Mouse (Mus musculus): Measurements from ENCODE around the gene Ighmbp2. TPM values are rescaled to one million over a fixed set of nuclear protein-coding genes. Genes with fewer than 3 reads are reported as not detected.

The Ighmbp2 gene
- polyA plus RNA-seq (2015; fragmentation: Nextera tagmentation; extraction: Ambion mirVana): 8.3 and 10.0 TPM in 2 replicates

DNA sequence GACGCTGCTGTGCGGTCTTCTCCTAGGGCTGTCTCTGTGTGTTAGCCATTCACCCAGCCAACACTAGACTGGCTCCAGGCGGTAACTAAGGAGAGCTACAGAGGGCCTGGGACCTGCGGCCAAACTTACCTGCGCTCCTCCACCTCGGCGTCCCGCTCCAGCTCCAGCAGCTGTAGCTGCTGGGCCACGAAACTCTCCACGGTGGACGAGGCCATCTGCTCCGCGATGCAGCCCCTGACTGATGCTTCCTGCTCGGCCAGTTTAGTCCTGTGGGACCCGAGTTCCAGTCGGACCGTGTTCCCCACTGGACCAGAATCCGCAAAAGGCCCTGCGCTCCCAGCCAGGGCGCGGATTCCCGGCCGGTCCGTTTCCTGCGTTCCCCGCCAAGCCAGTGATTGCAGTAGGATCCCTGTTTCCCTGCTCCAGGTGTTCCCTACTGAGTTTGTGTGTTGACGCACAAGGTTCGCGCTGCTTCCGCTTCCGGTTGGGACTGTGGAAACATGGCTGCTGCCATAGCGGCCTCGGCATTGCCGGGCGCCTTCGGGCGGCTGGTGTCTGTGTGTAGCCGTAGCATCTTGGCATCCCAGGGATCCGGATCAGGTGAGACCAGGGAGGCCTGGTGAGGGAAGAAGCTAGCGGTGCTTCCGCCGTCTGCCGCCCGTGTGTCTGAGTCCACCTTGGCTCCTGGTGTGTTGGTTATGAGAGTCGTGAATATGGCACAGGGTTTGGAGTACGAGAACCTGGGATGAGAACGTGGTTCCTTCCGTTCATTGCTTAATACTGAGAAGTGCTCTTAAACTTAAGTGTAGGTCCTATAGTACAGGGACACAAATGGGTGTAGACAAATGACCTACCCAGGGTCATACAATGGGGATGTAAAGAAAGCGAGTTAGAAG is at the start of gene Ighmbp2, which contains the start of gene Mrpl21:
Gene Ighmbp2 (minus strand): TSS at position 446 of the 896 bp plus-strand sequence.
Gene Mrpl21 (plus strand): TSS at position 330 of the 896 bp plus-strand sequence.
- Histone ChIP-seq H3K36me3 (peaks cover 26% of the 10 kb centered on the region), H3K4me1 (peaks cover 6% of the 10 kb centered on the region)
- under 1% methylated on average over 49 of the region's 49 CpGs for WGBS

DNA sequence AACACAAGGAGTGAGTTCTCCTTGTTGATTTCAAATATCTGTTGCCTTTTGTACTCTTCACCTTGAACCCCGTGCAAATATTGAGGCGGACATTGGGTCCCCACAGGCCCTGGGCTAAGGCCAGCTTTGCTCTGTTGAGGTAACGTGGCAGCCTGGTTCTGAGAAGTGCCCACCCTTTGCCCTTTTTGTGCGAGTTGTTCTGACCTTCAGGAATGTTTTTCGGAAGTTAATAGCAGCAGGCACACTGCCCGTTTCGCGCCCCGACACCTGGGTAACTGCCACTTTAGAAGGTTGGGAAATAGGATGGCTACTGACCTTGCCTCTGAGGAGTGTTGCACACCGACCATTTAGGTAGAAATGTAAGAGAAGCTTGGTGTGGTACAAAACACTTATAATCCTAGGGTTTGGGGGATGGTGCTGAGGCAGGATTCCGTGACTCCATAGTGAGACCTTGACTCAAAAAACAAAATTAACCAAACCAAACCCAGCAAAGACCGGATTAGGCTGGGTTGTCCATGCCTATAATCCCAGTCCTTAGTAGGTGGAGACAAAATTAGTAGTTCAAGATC is 43.7 kb upstream of the Ighmbp2 start:
- peak overlapping the region; percentile 94; the same call in 1 of the 2 replicates for H3K27ac ChIP-seq
- H3K4me1 ChIP-seq: peaks cover 35% of the 10 kb centered on the region
- H3K4me3 ChIP-seq (replicated peaks): no peak overlapping the region
- H3K4me2 ChIP-seq: peak overlapping the region; percentile 99
- no peak overlapping the region for H3K9ac ChIP-seq
- ATAC-seq (ENCODE audit: insufficient read depth, low FRiP score, low read depth): no peak
- H3K27me3 ChIP-seq (replicated peaks): no peaks in the 10 kb centered on the region
- 69% methylated on average over 12 of the region's 12 CpGs for WGBS
- H3K36me3 ChIP-seq: no peaks in the 10 kb centered on the region
- no peaks in the 10 kb centered on the region for H3K9me3 ChIP-seq

More for the DNA sequence above, at the start of gene Ighmbp2, which contains the start of gene Mrpl21:
- peak within 1 kb of the TSS; percentile 75 for H3K27ac ChIP-seq
- no peaks in the 10 kb centered on the region for H3K27me3 ChIP-seq (replicated peaks)
- no peaks in the 10 kb centered on the region for H3K9me3 ChIP-seq
- peak within 1 kb of the TSS; percentile 90 for H3K9ac ChIP-seq
- peak; percentile 90 for ATAC-seq (ENCODE audit: insufficient read depth, low FRiP score, low read depth)
- H3K4me3 ChIP-seq (replicated peaks): peak within 1 kb of the TSS; percentile 95
- H3K4me2 ChIP-seq: peak within 1 kb of the TSS; percentile 64

DNA sequence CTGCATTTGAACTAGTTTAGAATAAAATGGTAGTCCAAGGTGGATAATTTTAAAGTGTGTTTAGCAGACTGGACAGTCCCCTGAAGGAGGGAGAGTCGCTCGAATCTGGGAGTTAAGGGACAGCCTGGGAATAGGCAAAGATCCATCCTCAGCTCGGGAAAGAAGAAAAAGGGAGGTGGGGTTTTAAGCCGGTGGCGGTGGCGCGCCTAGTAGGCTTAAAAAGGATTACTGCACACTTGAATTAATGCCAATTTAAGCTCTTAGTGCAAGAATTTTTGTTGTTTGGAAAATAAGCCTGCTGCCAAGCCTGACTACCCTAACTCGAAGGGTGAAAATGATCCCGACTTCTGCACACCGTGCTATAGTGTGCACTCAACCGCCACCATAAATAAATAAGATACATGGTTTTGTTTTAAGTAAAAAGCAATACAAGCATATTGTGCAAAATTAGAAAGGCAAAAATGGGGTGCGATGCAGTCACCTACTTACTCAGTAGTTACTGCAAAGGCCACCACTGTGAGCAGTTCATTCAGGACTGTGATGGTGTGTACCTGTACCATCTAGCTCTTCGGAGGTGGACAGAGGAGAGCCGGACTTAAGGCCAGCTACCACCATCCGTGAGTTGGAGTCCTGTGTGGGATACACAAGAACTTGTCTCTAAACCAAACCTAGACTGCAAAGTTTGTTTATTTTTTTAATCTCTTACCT is 43.1 kb upstream of the Ighmbp2 start:
- peak overlapping the region; percentile 99 for H3K4me2 ChIP-seq
- H3K27ac ChIP-seq: peak overlapping the region; percentile 94
- H3K9me3 ChIP-seq: no peaks in the 10 kb centered on the region
- H3K4me1 ChIP-seq: peaks cover 39% of the 10 kb centered on the region
- 28% methylated on average over 15 of the region's 15 CpGs for WGBS
- no peaks in the 10 kb centered on the region for H3K27me3 ChIP-seq (replicated peaks)
- peak overlapping the region; percentile 31 for H3K9ac ChIP-seq
- H3K36me3 ChIP-seq: no peaks in the 10 kb centered on the region
- H3K4me3 ChIP-seq (replicated peaks): peak overlapping the region; percentile 67
- no peak for ATAC-seq (ENCODE audit: insufficient read depth, low FRiP score, low read depth)

DNA sequence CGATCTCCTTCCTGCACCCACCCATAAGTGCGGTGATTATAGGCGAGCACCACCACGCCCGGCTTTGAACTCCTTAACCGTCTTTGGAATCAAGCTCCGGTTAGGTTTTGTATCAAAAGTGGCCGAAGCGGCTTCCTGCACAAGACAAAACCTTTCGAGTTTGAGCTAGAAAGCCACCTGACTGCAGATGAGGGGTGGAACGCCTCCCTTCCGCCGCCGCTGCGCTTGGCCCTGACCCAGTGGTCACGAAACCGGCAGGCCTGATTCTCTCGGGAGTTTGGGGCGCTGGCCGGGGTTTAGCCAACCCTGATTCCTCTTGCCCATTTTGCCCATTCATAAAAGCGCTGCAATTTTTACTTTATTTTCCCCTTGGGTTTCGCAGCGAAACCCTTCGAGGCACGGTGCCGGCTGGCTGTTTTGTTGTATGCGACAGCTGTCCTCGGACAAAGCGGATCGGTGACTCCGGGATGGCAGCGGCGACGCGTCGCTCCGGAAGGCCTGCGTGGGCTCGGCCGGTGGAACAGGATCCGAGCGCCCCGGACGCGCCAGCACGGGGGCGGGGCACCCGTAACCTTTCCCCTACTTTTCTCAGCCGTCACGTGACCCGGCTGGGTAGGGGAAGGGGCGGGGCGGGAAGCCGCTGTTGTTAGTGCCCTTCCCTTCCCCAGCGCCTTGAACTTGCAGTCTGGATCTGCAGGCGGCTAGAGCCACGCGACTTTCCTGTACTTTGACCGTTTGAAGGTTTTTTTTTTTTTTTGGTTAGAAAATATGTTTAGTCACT is 42.3 kb upstream of the Ighmbp2 start:
- Histone ChIP-seq H3K27ac (peak overlapping the region; percentile 94), H3K4me2 (peak overlapping the region; percentile 99), H3K9me3 (no peaks in the 10 kb centered on the region), H3K9ac (peak overlapping the region; percentile 33; the same call in 1 of the 2 replicates), H3K4me3 (replicated peaks) (peak overlapping the region; percentile 67), H3K4me1 (peaks cover 39% of the 10 kb centered on the region), H3K36me3 (no peaks in the 10 kb centered on the region), H3K27me3 (replicated peaks) (no peaks in the 10 kb centered on the region)
- peak; percentile 74 for ATAC-seq (ENCODE audit: insufficient read depth, low FRiP score, low read depth)
- under 1% methylated on average over 59 of the region's 59 CpGs for WGBS

DNA sequence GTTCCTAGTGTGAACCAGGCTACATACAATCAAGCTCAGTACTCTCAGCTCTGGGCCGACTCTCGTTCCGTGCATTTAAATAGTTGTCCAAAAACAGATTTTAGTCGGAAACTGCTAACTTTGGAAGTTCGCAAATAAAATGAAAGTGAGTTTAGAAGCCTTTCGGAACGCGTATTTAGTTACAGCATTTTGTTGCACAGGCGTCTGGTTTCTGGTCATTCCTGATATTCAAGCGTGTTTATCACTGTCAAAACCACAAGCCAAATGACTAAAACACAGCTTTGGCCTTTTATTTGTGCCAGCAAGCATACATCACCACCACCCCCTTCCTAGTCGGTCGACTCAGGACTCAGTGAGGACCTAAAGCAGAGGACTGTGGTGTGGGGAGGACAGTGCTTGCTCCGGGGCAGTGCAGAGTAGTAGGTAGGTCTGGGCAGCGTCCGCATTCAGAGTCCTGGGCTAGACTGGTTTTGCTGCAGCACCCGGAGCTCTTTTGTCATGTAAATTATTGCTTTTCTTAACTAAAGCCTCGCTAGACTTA is 41.5 kb upstream of the Ighmbp2 start:
- 2% methylated on average over 17 of the region's 17 CpGs for WGBS
- no peak for ATAC-seq (ENCODE audit: insufficient read depth, low FRiP score, low read depth)

DNA sequence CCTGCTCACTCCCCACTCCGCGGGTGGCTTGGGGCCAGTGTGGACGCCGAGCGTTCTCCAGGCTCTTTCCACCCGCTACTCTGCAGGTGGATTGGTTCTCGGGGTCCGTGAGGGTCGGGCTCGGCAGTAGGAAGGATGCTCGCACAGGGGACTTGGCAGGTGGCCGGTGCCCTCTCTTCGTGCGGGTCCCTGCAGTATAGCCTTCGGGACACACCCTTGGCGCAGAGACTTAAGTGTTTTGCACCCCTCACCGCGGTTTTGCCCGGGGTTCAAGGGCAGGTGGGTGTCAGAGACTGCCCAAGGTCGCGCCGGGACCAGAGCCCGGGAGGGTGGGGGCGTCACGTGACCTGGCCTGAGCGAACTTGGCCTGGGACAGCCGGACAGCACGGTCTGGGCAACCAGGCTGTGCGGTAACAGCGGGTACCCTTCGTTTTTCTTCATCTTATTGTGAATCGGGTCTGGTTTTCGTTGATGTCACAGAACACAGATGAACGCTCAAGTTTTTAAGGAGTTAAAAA is 41.0 kb upstream of the Ighmbp2 start:
- no peaks in the 10 kb centered on the region for H3K9me3 ChIP-seq
- H3K9ac ChIP-seq: peak overlapping the region; percentile 23
- H3K4me3 ChIP-seq (replicated peaks): peak overlapping the region; percentile 67
- peak overlapping the region; percentile 99 for H3K4me2 ChIP-seq
- no peaks in the 10 kb centered on the region for H3K27me3 ChIP-seq (replicated peaks)
- no peak for ATAC-seq (ENCODE audit: insufficient read depth, low FRiP score, low read depth)
- WGBS: under 1% methylated on average over 34 of the region's 34 CpGs
- no peaks in the 10 kb centered on the region for H3K36me3 ChIP-seq
- peaks cover 39% of the 10 kb centered on the region for H3K4me1 ChIP-seq
- H3K27ac ChIP-seq: peak overlapping the region; percentile 94

More for the DNA sequence above, 41.5 kb upstream of the Ighmbp2 start:
- Histone ChIP-seq H3K9ac (peak overlapping the region; percentile 23; the same call in 1 of the 2 replicates), H3K36me3 (no peaks in the 10 kb centered on the region), H3K4me1 (peaks cover 39% of the 10 kb centered on the region), H3K4me2 (peak overlapping the region; percentile 99), H3K4me3 (replicated peaks) (peak overlapping the region; percentile 67), H3K9me3 (no peaks in the 10 kb centered on the region), H3K27me3 (replicated peaks) (no peaks in the 10 kb centered on the region), H3K27ac (peak overlapping the region; percentile 94)

DNA sequence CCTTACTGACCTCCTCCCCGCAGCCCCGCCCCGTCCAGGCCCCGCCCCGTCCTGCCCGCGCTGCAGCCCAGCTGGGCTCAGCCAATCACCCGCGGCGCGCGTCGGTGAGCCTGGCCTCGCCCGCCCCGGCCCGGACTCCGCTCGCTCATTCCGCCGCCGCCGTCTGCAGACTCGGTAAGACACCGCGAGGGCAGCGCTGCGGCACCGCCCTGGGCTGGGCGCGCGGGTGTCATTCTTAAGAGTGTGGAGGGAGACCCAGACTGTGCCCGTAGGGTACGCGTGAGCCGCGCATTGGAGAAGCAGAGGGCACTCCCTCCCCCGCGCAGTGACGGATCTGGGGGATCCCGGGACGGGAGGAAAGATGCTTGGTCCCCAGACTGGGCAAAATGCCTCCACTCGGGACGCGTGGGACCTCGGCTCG is 40.4 kb upstream of the Ighmbp2 start:
- H3K9me3 ChIP-seq: no peaks in the 10 kb centered on the region
- H3K4me1 ChIP-seq: peaks cover 39% of the 10 kb centered on the region
- no peaks in the 10 kb centered on the region for H3K27me3 ChIP-seq (replicated peaks)
- no peaks in the 10 kb centered on the region for H3K36me3 ChIP-seq
- ATAC-seq (ENCODE audit: insufficient read depth, low FRiP score, low read depth): peak; percentile 86
- H3K27ac ChIP-seq: peak overlapping the region; percentile 56
- peak overlapping the region; percentile 99 for H3K4me2 ChIP-seq
- under 1% methylated on average over 46 of the region's 47 CpGs for WGBS
- H3K4me3 ChIP-seq (replicated peaks): peak overlapping the region; percentile 67
- peak overlapping the region; percentile 23 for H3K9ac ChIP-seq

DNA sequence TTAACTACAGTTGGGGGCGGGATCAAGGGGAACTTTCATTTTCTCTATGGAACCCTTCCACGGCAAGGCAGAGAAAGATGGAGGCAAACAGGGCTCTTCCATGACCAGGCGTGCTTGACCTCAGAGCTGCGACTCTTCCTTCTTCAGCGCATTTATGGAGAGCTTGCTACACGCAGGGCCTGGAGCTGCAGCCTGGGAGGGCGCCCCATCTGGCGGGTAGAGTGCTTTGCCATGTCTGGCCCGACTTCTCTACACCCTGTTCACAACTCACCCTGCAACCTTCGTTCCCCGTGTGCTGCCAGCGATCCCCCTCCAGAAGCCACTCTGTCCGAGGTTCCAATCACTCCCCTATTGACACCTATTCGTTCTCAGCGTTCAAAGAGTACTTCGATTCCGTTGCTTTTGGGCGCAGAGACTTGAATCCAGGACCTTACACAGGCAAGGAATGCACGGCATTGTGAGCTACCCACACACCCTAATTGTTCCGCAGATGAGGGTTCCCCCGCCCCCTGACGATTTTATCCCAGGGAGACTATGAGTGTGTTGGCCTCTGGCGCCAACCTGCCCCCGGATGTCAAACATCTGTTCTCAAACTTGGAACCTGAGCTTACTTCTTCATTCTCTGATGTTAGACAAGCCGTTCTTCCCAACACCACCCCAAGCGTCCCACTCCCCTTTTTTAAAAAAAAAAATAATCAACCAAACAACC is 39.6 kb upstream of the Ighmbp2 start, which contains the start of gene Cpt1a:
Gene Cpt1a (plus strand): TSS at position 74 of the 709 bp plus-strand sequence.
- no peaks in the 10 kb centered on the region for H3K27me3 ChIP-seq (replicated peaks)
- H3K36me3 ChIP-seq: no peaks in the 10 kb centered on the region
- no peak within 1 kb of the TSS; the same call in 1 of the 2 replicates for H3K9ac ChIP-seq
- H3K4me1 ChIP-seq: peaks cover 39% of the 10 kb centered on the region
- peak within 1 kb of the TSS; percentile 99 for H3K4me2 ChIP-seq
- peak within 1 kb of the TSS; percentile 67 for H3K4me3 ChIP-seq (replicated peaks)
- no peak for ATAC-seq (ENCODE audit: insufficient read depth, low FRiP score, low read depth)
- 3% methylated on average over 26 of the region's 26 CpGs for WGBS
- no peaks in the 10 kb centered on the region for H3K9me3 ChIP-seq
- peak within 1 kb of the TSS; percentile 56 for H3K27ac ChIP-seq

DNA sequence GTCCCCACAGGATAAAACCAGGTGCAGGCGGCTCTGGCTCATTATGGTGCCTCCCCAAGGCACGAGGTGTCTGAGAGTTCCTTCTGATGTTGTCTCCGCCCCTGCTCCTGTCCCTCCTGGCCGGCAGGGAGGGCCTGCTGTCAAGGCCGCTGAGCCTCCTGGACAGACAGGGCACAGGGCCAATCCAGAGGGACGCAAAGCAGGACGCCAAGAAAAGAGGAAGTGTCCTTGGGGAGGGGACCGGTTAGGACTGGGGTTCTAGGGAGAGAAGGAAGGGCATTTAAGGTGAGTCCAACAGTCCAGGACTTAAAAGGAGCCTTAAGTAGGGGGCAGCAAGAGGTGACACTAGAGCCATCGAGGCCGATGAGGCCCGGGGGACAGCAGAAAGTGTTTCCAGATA is 38.8 kb upstream of the Ighmbp2 start:
- Histone ChIP-seq H3K4me2 (peak overlapping the region; percentile 99), H3K36me3 (no peaks in the 10 kb centered on the region), H3K4me3 (replicated peaks) (peak overlapping the region; percentile 67), H3K27ac (0 out of 2 replicates have a peak overlapping the region, but pooled peaks have one; percentile 18), H3K9ac (no peak overlapping the region), H3K27me3 (replicated peaks) (no peaks in the 10 kb centered on the region), H3K4me1 (peaks cover 39% of the 10 kb centered on the region), H3K9me3 (no peaks in the 10 kb centered on the region)
- 7% methylated on average over 11 of the region's 11 CpGs for WGBS
- no peak for ATAC-seq (ENCODE audit: insufficient read depth, low FRiP score, low read depth)

DNA sequence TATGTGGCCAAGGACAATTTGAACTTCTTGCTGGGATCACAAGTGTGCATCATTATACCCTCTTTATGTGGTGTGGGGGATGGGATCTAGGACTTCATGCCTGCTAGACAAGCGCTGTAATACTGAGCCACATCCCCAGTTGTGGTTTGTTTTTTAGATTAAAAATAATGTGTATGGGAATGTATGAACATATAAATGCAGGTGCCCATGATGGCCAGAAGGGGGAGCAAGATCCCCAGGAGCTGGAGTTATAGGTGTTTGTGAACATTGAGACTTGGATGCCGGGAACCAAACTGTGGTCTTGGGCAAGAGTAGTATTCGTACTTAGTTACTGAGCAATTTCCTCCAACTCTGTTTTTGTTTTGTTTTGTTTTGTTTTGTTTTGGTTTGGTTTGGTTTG is 38.0 kb upstream of the Ighmbp2 start:
- H3K4me2 ChIP-seq: no peak overlapping the region
- no peak for ATAC-seq (ENCODE audit: insufficient read depth, low FRiP score, low read depth)
- WGBS: 83% methylated on average over 3 of the region's 3 CpGs
- H3K27ac ChIP-seq: no peak overlapping the region
- no peaks in the 10 kb centered on the region for H3K27me3 ChIP-seq (replicated peaks)
- peaks cover 30% of the 10 kb centered on the region for H3K4me1 ChIP-seq
- no peak overlapping the region for H3K4me3 ChIP-seq (replicated peaks)
- no peaks in the 10 kb centered on the region for H3K36me3 ChIP-seq
- H3K9ac ChIP-seq: no peak overlapping the region
- H3K9me3 ChIP-seq: no peaks in the 10 kb centered on the region
